Mouse (Mus musculus) erythroblast, adult 5-6 weeks (primary cell): ENCODE measurements around the gene Srrm4. TPM values are rescaled to one million over a fixed set of nuclear protein-coding genes. Genes with fewer than 3 reads are reported as not detected.

Experiments
- ATAC-seq: replicated peaks from 2 replicates; pipeline ENCODE4 v1.8.0; 2016; ENCODE audit warnings: moderate number of reproducible peaks, mild to moderate bottlenecking, moderate TSS enrichment, inconsistent platforms; ENCODE audit not compliant: poor library complexity, low FRiP score, severe bottlenecking
- total RNA-seq, 2 experiments: library from RNA; stranded (forward) in 1 of 2; stranded (reverse) in 1 of 2; fragments of 150-400 nt in 1 of 2; fragments of 200-764, 138-1000 nt in 1 of 2; gene quantifications; 2 replicates each; pipeline versions ENCODE4 v1.2.3 to v1.2.4; 2015 to 2017; ENCODE audit warnings: low replicate concordance in 2 of 2

Gene Srrm4
- total RNA-seq (2015; ENCODE audit: low replicate concordance) (not detected in 2 replicates), total RNA-seq (2017; ENCODE audit: low replicate concordance) (not detected in 2 replicates)

GRCm38 (mm10) chr5:116591346-116592048, at the start of gene Srrm4:
Gene Srrm4, minus strand, starts transcription at chr5:116591817.
- no peak for ATAC-seq

- ATAC-seq = no peak
Measured at GRCm38 (mm10) chr5:116592801-116593430, 1.3 kb upstream of the Srrm4 start.

GRCm38 (mm10) chr5:116592049-116592800, 608 bp upstream of the Srrm4 start:
- ATAC-seq = no peak

- ATAC-seq = no peak
Measured at GRCm38 (mm10) chr5:116590698-116591097, 919 bp downstream of the Srrm4 start.

- ATAC-seq = no peak
Measured at GRCm38 (mm10) chr5:116589631-116590030, 2.0 kb downstream of the Srrm4 start.

GRCm38 (mm10) chr5:116588836-116589235, 2.8 kb downstream of the Srrm4 start:
- ATAC-seq = no peak

- ATAC-seq = no peak
Measured at GRCm38 (mm10) chr5:116579533-116579932, 12.1 kb downstream of the Srrm4 start.

GRCm38 (mm10) chr5:116577082-116577481, 14.5 kb downstream of the Srrm4 start:
- ATAC-seq = no peak

GRCm38 (mm10) chr5:116573307-116573706, 18.3 kb downstream of the Srrm4 start:
- ATAC-seq = no peak

GRCm38 (mm10) chr5:116571936-116572335, 19.7 kb downstream of the Srrm4 start:
- ATAC-seq = no peak

- no peak for ATAC-seq
Measured at GRCm38 (mm10) chr5:116571232-116571861, 20.3 kb downstream of the Srrm4 start.

GRCm38 (mm10) chr5:116570566-116570965, 21.1 kb downstream of the Srrm4 start:
- ATAC-seq = no peak

- ATAC-seq = no peak
Measured at GRCm38 (mm10) chr5:116569629-116570028, 22.0 kb downstream of the Srrm4 start.

- ATAC-seq = no peak
Measured at GRCm38 (mm10) chr5:116568050-116568449, 23.6 kb downstream of the Srrm4 start.

GRCm38 (mm10) chr5:116567298-116567697, 24.3 kb downstream of the Srrm4 start:
- ATAC-seq = no peak

GRCm38 (mm10) chr5:116566385-116567045, 25.1 kb downstream of the Srrm4 start:
- no peak for ATAC-seq

GRCm38 (mm10) chr5:116565573-116565972, 26.0 kb downstream of the Srrm4 start:
- no peak for ATAC-seq

- ATAC-seq = no peak
Measured at GRCm38 (mm10) chr5:116564391-116564790, 27.2 kb downstream of the Srrm4 start.

- ATAC-seq = no peak
Measured at GRCm38 (mm10) chr5:116563713-116564112, 27.9 kb downstream of the Srrm4 start.

GRCm38 (mm10) chr5:116559091-116559490, 32.5 kb downstream of the Srrm4 start:
- no peak for ATAC-seq
